Mouse (Mus musculus) megakaryocyte, embryonic 14.5 days (primary cell): ENCODE measurements around the gene Exosc8.

Experiments
- FLI1 ChIP-seq: IDR thresholded peaks from 2 replicates; pipeline ENCODE4 v1.6.1; 2012; ENCODE audit warnings: low read length, inconsistent platforms, mixed read lengths
- GATA1 ChIP-seq: IDR thresholded peaks from 3 replicates; pipeline ENCODE4 v1.6.1; 2012; ENCODE audit warnings: mixed read lengths, low read length, inconsistent platforms, borderline replicate concordance

DNA sequence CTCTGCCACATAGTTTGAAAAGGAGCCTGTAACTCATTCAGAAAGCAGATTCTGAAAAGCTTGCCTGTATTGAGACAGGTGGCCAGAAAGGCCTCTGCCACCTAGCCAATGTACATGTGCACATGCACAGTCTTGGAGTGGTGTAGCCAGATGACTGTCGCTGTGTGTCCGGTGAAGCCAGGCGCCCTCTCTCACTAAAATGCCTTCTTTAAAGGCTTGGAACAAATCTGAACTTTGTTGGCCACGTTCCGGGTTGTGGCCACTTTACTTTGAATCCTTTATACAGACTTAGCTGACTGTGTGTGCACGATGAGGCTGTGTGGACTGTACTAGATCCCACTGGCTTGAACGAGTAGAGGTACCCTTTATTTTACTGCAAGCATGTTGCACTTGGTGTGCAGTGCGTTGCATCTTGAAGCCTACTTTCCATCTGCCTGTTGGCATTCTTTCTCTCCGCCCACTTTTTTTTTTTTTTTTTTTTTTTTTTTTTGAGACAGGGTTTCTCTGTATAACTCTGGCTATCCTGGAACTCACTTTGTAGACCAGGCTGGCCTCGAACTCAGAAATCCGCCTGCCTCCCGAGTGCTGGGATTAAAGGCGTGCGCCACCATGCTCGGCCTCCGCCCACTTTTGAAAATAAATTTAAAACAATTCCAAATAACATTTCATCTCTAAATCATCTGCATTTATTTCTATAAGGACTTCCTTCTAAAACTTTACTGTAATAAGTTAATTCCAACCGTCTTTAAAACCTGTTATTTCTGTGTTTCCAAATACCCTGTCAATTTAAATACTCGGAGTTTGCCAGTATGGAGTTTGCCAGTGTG, 1.1 kb upstream of the Exosc8 start:
- TF ChIP-seq GATA1 (no peak), FLI1 (no peak)
